Mouse (Mus musculus) 416B (cell line): ENCODE results near the gene Olfr394.
"Not testable (repeated sequence)": the region's sequence is repeated elsewhere in the genome, so short reads cannot be mapped to it uniquely, and the experiment has no call there.

Experiments
- DNase-seq: peaks from one replicate; pipeline ENCODE4 v3.0.0; 2011; ENCODE audit warnings: low read depth

Olfr394 gene

GRCm38 (mm10) chr11:73890671-73891070 lies at the start of gene Olfr394:
TSS of gene Olfr394 (minus strand) at chr11:73890771.
- DNase-seq = no peak

- no peak for DNase-seq
These were observed 45.8 kb upstream of the Olfr394 start, which contains the start of gene Olfr23 for GRCm38 (mm10) chr11:73936377-73936776. TSS of gene Olfr23 (plus strand) at chr11:73936677.

- not testable (repeated sequence) for DNase-seq
These were observed 18.6 kb upstream of the Olfr394 start, which contains the start of gene Olfr395 for GRCm38 (mm10) chr11:73909199-73909598. TSS of gene Olfr395 (minus strand) at chr11:73909299.

- no peak for DNase-seq
These were observed 39.2 kb downstream of the Olfr394 start, which contains the start of gene Olfr393 for GRCm38 (mm10) chr11:73851354-73851753. TSS of gene Olfr393 (minus strand) at chr11:73851454.
